Mouse (Mus musculus): ENCODE measurements around the gene Rcor1. TPM values are rescaled to one million over a fixed set of nuclear protein-coding genes. Genes with fewer than 3 reads are reported as not detected.

The Rcor1 gene
- total RNA-seq, 1 experiment, result 13.0 TPM

DNA sequence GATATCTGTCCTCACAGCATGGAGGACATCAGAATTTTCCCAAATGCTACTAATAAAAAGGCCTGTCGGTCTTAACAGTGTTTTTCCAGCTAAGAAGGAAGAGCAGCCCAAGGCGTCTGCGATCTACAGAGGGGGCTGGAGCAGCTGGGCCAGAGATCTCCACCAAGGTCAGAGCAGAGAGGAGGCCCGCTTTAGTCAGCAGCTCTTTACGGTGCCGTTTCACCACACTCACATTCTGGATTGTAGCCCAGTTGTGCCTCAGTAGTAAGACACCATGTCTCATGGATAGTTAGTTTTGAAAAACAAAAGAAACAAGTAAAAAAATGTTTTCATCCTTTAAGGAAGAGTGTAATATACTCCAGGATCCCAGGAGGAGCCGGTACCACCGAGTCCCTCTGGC, 72.0 kb downstream of the Rcor1 start:
- TF ChIP-seq CHD2 (IDR thresholded peaks at IDR 0.05; ENCODE audit: low read depth, low read length), result no peak
- TF ChIP-seq ZC3H11A (IDR thresholded peaks at IDR 0.05; ENCODE audit: borderline replicate concordance, low read depth, low read length), result no peak
- TF ChIP-seq ZNF384 (IDR thresholded peaks at IDR 0.05; ENCODE audit: low read depth, low read length), result no peak
- no peak for TF ChIP-seq HCFC1 (IDR thresholded peaks at IDR 0.05; ENCODE audit: borderline replicate concordance, insufficient read depth, low read length)
- Histone ChIP-seq H3K4me3 (ENCODE audit: insufficient read depth in 1 of 2, low read depth in 1 of 2, low read length in 2 of 2, poor library complexity in 1 of 2, severe bottlenecking in 1 of 2) (no peak overlapping the region), H3K9ac (ENCODE audit: insufficient read depth, low read depth, low read length, poor library complexity, severe bottlenecking) (no peak overlapping the region), H3K4me1 (ENCODE audit: control insufficient read depth in 2 of 2, insufficient read depth in 2 of 2, low read length in 2 of 2, poor library complexity in 1 of 2) (peaks cover 0 to 4% of the 10 kb centered on the region in 2 experiments; a peak in 1 of 4 replicates), H3K27ac (ENCODE audit: insufficient read depth, low read depth, low read length, poor library complexity, severe bottlenecking) (no peak overlapping the region), H3K9me3 (ENCODE audit: control insufficient read depth, insufficient read depth, low read depth, low read length) (no peaks in the 10 kb centered on the region), H3K36me3 (ENCODE audit: control insufficient read depth, insufficient read depth, low read length, poor library complexity, severe bottlenecking) (peaks cover 36% of the 10 kb centered on the region)
- no peak for DNase-seq (ENCODE audit: low read depth, low spot score)
- in situ Hi-C loops (cut with MboI; ENCODE audit: low sequenced_read_pairs in 2 of 2, unreplicated experiment in 2 of 2), result no loop called here

GRCm38 (mm10) chr12:111114593-111114992, 75.4 kb downstream of the Rcor1 start:
- in situ Hi-C loops (cut with MboI; ENCODE audit: low sequenced_read_pairs in 2 of 2, unreplicated experiment in 2 of 2), result no loop called here

DNA sequence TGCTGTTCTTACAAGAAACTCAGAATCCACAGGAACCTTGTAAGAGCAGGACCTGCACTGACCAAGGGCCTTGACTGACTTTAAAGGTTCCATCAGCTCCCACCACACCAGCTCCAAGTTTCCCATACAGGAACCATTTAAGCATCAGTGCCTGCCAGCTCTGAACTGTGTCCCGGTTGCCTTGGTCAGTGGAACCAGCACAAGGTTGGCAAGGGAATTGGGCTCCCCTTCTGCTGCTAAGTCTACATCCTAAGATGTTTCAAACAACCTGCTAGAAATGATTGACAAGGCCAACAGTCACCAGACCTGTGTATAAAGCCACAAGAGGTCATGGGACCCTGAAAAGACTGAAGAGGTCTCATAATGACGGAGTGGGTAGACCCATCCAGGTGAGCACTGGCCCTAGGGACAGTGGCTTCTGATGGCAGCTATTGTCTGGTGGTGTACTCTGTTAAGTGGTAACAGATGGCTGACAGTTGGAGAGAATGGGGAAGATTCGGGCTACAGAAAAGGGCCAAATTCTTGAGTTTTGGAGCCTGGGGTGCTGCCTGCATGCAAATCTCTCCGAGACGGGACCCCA, 80.4 kb downstream of the Rcor1 start:
- Histone ChIP-seq H3K4me3 (ENCODE audit: insufficient read depth in 1 of 2, low read depth in 1 of 2, low read length in 2 of 2, poor library complexity in 1 of 2, severe bottlenecking in 1 of 2) (no peak overlapping the region), H3K9ac (ENCODE audit: insufficient read depth, low read depth, low read length, poor library complexity, severe bottlenecking) (no peak overlapping the region), H3K36me3 (ENCODE audit: control insufficient read depth, insufficient read depth, low read length, poor library complexity, severe bottlenecking) (peaks cover 8% of the 10 kb centered on the region; the same call in 1 of the 2 replicates), H3K9me3 (ENCODE audit: control insufficient read depth, insufficient read depth, low read depth, low read length) (no peaks in the 10 kb centered on the region), H3K27ac (ENCODE audit: insufficient read depth, low read depth, low read length, poor library complexity, severe bottlenecking) (no peak overlapping the region), H3K4me1 (ENCODE audit: control insufficient read depth in 2 of 2, insufficient read depth in 2 of 2, low read length in 2 of 2, poor library complexity in 1 of 2) (no peaks in the 10 kb centered on the region)
- DNase-seq (ENCODE audit: low read depth, low spot score), result no peak
- in situ Hi-C loops (cut with MboI; ENCODE audit: low sequenced_read_pairs in 2 of 2, unreplicated experiment in 2 of 2), result no loop called here
- TF ChIP-seq ZNF384 (IDR thresholded peaks at IDR 0.05; ENCODE audit: low read depth, low read length), result no peak
- no peak for TF ChIP-seq ZC3H11A (IDR thresholded peaks at IDR 0.05; ENCODE audit: borderline replicate concordance, low read depth, low read length)
- no peak for TF ChIP-seq HCFC1 (IDR thresholded peaks at IDR 0.05; ENCODE audit: borderline replicate concordance, insufficient read depth, low read length)
- no peak for TF ChIP-seq MAFK (IDR thresholded peaks at IDR 0.05; ENCODE audit: insufficient read depth, low read depth, low read length)
- no peak for TF ChIP-seq CHD2 (IDR thresholded peaks at IDR 0.05; ENCODE audit: low read depth, low read length)

More at GRCm38 (mm10) chr12:111114593-111114992, 75.4 kb downstream of the Rcor1 start:
- peaks cover 35% of the 10 kb centered on the region for H3K36me3 ChIP-seq (ENCODE audit: control insufficient read depth, insufficient read depth, low read length, poor library complexity, severe bottlenecking)
- no peak overlapping the region for H3K9ac ChIP-seq (ENCODE audit: insufficient read depth, low read depth, low read length, poor library complexity, severe bottlenecking)
- no peak overlapping the region for H3K27ac ChIP-seq (ENCODE audit: insufficient read depth, low read depth, low read length, poor library complexity, severe bottlenecking)
- DNase-seq (ENCODE audit: low read depth, low spot score), result no peak
- no peak overlapping the region for H3K4me3 ChIP-seq (ENCODE audit: insufficient read depth in 1 of 2, low read depth in 1 of 2, low read length in 2 of 2, poor library complexity in 1 of 2, severe bottlenecking in 1 of 2)
- H3K4me1 ChIP-seq (ENCODE audit: control insufficient read depth in 2 of 2, insufficient read depth in 2 of 2, low read length in 2 of 2, poor library complexity in 1 of 2), result peaks cover 0 to 4% of the 10 kb centered on the region in 2 experiments; a peak in 1 of 4 replicates
- no peaks in the 10 kb centered on the region for H3K9me3 ChIP-seq (ENCODE audit: control insufficient read depth, insufficient read depth, low read depth, low read length)
- TF ChIP-seq MAFK (IDR thresholded peaks at IDR 0.05; ENCODE audit: insufficient read depth, low read depth, low read length) (no peak), ZC3H11A (IDR thresholded peaks at IDR 0.05; ENCODE audit: borderline replicate concordance, low read depth, low read length) (no peak), CHD2 (IDR thresholded peaks at IDR 0.05; ENCODE audit: low read depth, low read length) (no peak), HCFC1 (IDR thresholded peaks at IDR 0.05; ENCODE audit: borderline replicate concordance, insufficient read depth, low read length) (no peak), ZNF384 (IDR thresholded peaks at IDR 0.05; ENCODE audit: low read depth, low read length) (no peak)

DNA sequence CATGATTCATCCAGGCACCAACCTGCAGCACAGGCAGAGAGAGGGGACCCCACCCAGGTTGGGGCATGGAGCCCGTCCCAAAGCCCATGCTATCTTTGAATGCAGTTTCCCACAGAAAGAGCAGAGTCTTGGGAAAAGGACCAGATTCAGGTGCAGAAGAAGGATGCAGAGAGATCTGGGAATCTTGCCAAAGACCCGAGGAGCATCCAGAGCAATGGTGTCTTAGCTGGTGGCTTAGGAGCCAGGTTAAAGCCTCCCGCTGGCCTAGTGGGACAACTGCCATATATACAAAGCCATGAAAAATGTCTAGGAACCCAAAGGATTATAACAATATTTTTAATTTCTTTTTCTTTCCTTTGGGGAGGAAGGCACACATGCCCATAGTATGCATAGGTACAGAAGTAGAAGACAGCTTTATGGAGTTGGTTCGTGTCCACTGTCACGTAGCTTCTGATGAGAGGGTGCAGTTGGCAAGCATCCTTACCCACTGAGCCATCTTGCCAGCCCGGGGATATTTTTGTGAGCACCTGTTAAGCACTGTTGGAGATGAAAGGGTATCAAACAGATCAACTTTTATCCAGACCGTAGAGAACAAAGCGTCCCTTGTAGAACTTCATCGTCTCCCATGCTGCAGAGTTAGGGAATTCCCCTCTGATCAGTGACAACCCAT, 82.0 kb downstream of the Rcor1 start:
- H3K27ac ChIP-seq (ENCODE audit: insufficient read depth, low read depth, low read length, poor library complexity, severe bottlenecking), result no peak overlapping the region
- no peak overlapping the region for H3K4me3 ChIP-seq (ENCODE audit: insufficient read depth in 1 of 2, low read depth in 1 of 2, low read length in 2 of 2, poor library complexity in 1 of 2, severe bottlenecking in 1 of 2)
- no peaks in the 10 kb centered on the region for H3K9me3 ChIP-seq (ENCODE audit: control insufficient read depth, insufficient read depth, low read depth, low read length)
- in situ Hi-C loops (cut with MboI; ENCODE audit: low sequenced_read_pairs in 2 of 2, unreplicated experiment in 2 of 2), result no loop called here
- H3K4me1 ChIP-seq (ENCODE audit: control insufficient read depth in 2 of 2, insufficient read depth in 2 of 2, low read length in 2 of 2, poor library complexity in 1 of 2), result no peaks in the 10 kb centered on the region
- no peak overlapping the region for H3K9ac ChIP-seq (ENCODE audit: insufficient read depth, low read depth, low read length, poor library complexity, severe bottlenecking)
- no peak for TF ChIP-seq ZC3H11A (IDR thresholded peaks at IDR 0.05; ENCODE audit: borderline replicate concordance, low read depth, low read length)
- no peak for TF ChIP-seq HCFC1 (IDR thresholded peaks at IDR 0.05; ENCODE audit: borderline replicate concordance, insufficient read depth, low read length)
- no peak for TF ChIP-seq ZNF384 (IDR thresholded peaks at IDR 0.05; ENCODE audit: low read depth, low read length)
- TF ChIP-seq MAFK (IDR thresholded peaks at IDR 0.05; ENCODE audit: insufficient read depth, low read depth, low read length), result no peak
- H3K36me3 ChIP-seq (ENCODE audit: control insufficient read depth, insufficient read depth, low read length, poor library complexity, severe bottlenecking), result peaks cover 8% of the 10 kb centered on the region; the same call in 1 of the 2 replicates
- no peak for DNase-seq (ENCODE audit: low read depth, low spot score)

All from ES-E14 (cell line).